Comparison of ENCODE assay signal across 30 mouse cellular contexts in genomic region chr4:94765217-94765616, GRCm38 (mm10). TPM values are rescaled to one million over a fixed set of nuclear protein-coding genes. Genes with fewer than 3 reads are reported as not detected.
DNase-seq lines count a peak whose midpoint lies in the region; ATAC-seq and TF ChIP-seq lines count a peak whose summit lies in the region.
"Had no signal": no experiment of that assay in that cellular context is flagged by ENCODE, and none has a peak within 500 bp of the region (broad histone marks: within the 10 kb centered on the region; RNA-seq: fewer than 3 reads in every experiment).

No protein-coding gene starts in this region.

- no peak overlapping the region for H3K27ac ChIP-seq in intestine, embryonic 14.5 days (ENCODE audit: low read depth)
- no peak overlapping the region for H3K27ac ChIP-seq in intestine, postnatal 0 days (ENCODE audit: low read depth, low read length)
- H3K27ac ChIP-seq: embryonic facial prominence, embryonic 15.5 days; forebrain, embryonic 15.5 days; gastrocnemius, adult 2 months; limb, embryonic 13.5 days; neural tube, embryonic 12.5 days had no signal

- H3K9ac ChIP-seq in intestine, embryonic 14.5 days (ENCODE audit: low read length), result no peak overlapping the region
- H3K9ac ChIP-seq in intestine, postnatal 0 days (ENCODE audit: low read depth, low read length), result no peak overlapping the region
- H3K9ac ChIP-seq: embryonic facial prominence, embryonic 15.5 days; forebrain, embryonic 15.5 days; limb, embryonic 13.5 days; neural tube, embryonic 12.5 days had no signal

- no peak for TF ChIP-seq CTCF in intestine, postnatal 0 days (IDR thresholded peaks at IDR 0.05; ENCODE audit: low read depth)

- DNase-seq in intestine, embryonic 14.5 days (ENCODE audit: low spot score), result peak; percentile 12
- DNase-seq in embryo, embryonic 10.5 days (ENCODE audit: low spot score), result peak; percentile 50
- DNase-seq in forelimb bud, embryonic 11.5 days (ENCODE audit: low read depth, low spot score), result peak; percentile 69
- DNase-seq in adrenal gland, postnatal 36 days, result no peak
- DNase-seq in kidney, postnatal 36 days, result no peak
- DNase-seq: adrenal gland, postnatal 14 days; cerebellum, adult 2 months; cerebellum, postnatal 14 days; gastrocnemius, adult 2 months; heart, postnatal 14 days; kidney, adult 9 months; kidney, postnatal 10 days; layer of hippocampus, adult 9-11 months; lung, postnatal 4 days; midbrain, embryonic 14.5 days; right cerebral cortex, postnatal 4 days; thymus, adult 2 months; thymus, postnatal 4 days had no signal

- H3K36me3 ChIP-seq in intestine, embryonic 14.5 days (ENCODE audit: control insufficient read depth, insufficient read depth, low read length), result no peaks in the 10 kb centered on the region
- H3K36me3 ChIP-seq in intestine, postnatal 0 days (ENCODE audit: control insufficient read depth, insufficient read depth), result no peaks in the 10 kb centered on the region
- H3K36me3 ChIP-seq: embryonic facial prominence, embryonic 15.5 days; forebrain, embryonic 15.5 days; limb, embryonic 13.5 days; neural tube, embryonic 12.5 days had no signal

- no peak overlapping the region for H3K4me3 ChIP-seq in intestine, embryonic 14.5 days (ENCODE audit: low read depth, low read length)
- no peak overlapping the region for H3K4me3 ChIP-seq in intestine, postnatal 0 days (ENCODE audit: low read depth, low read length)
- H3K4me3 ChIP-seq: embryonic facial prominence, embryonic 15.5 days; forebrain, embryonic 15.5 days; gastrocnemius, adult 2 months; limb, embryonic 13.5 days; megakaryocyte, embryonic 14.5 days; myocyte; neural tube, embryonic 12.5 days had no signal

- no peaks in the 10 kb centered on the region for H3K27me3 ChIP-seq in intestine, embryonic 14.5 days (replicated peaks; ENCODE audit: control insufficient read depth, insufficient read depth, low read length)
- H3K27me3 ChIP-seq in intestine, postnatal 0 days (replicated peaks; ENCODE audit: control insufficient read depth, insufficient read depth, low read length), result no peaks in the 10 kb centered on the region
- H3K27me3 ChIP-seq: embryonic facial prominence, embryonic 15.5 days; forebrain, embryonic 15.5 days; limb, embryonic 13.5 days; megakaryocyte, embryonic 14.5 days; neural tube, embryonic 12.5 days had no signal

- H3K4me1 ChIP-seq in intestine, embryonic 14.5 days (replicated peaks; ENCODE audit: control insufficient read depth, insufficient read depth, low read length), result no peaks in the 10 kb centered on the region
- no peaks in the 10 kb centered on the region for H3K4me1 ChIP-seq in intestine, postnatal 0 days (replicated peaks; ENCODE audit: control insufficient read depth, insufficient read depth, low read length)
- H3K4me1 ChIP-seq: embryonic facial prominence, embryonic 15.5 days; forebrain, embryonic 15.5 days; neural tube, embryonic 12.5 days had no signal

- no peak overlapping the region for H3K4me2 ChIP-seq in intestine, embryonic 14.5 days (ENCODE audit: low read length)
- H3K4me2 ChIP-seq in intestine, postnatal 0 days (replicated peaks; ENCODE audit: low read depth), result no peak overlapping the region
- H3K4me2 ChIP-seq: embryonic facial prominence, embryonic 15.5 days; forebrain, embryonic 15.5 days; limb, embryonic 13.5 days; liver, embryonic 11.5 days; neural tube, embryonic 12.5 days had no signal

- ATAC-seq in intestine, embryonic 14.5 days (replicated peaks; ENCODE audit: low FRiP score, low TSS enrichment, low read depth), result no peak
- ATAC-seq in intestine, postnatal 0 days, result no peak
- no peak for ATAC-seq in erythroid progenitor cell, adult 5-6 weeks (replicated peaks; ENCODE audit: low FRiP score, poor library complexity, severe bottlenecking)
- ATAC-seq: CD4-positive, CD25-positive, alpha-beta regulatory T cell, adult 4 months; forebrain, embryonic 15.5 days; hindbrain, embryonic 16.5 days; intestine, embryonic 16.5 days had no signal

- no peaks in the 10 kb centered on the region for H3K9me3 ChIP-seq in intestine, embryonic 14.5 days (ENCODE audit: control insufficient read depth, low read length)
- H3K9me3 ChIP-seq in intestine, postnatal 0 days (ENCODE audit: control insufficient read depth), result no peaks in the 10 kb centered on the region
- H3K9me3 ChIP-seq: embryonic facial prominence, embryonic 15.5 days; forebrain, embryonic 15.5 days; limb, embryonic 13.5 days; megakaryocyte, embryonic 14.5 days; neural tube, embryonic 12.5 days had no signal

RNA-seq across cellular contexts. Expression of gene Tek, which starts 26.1 kb away (rescaled TPM):
- 12.1 and 13.7 TPM in 2 replicates for polyA plus RNA-seq in intestine, embryonic 14.5 days (2014; fragmentation: Nextera tagmentation; extraction: Ambion mirVana)
- 6.1 and 6.3 TPM in 2 replicates for polyA plus RNA-seq in intestine, postnatal 0 days (2015; fragmentation: Nextera tagmentation; extraction: Ambion mirVana)
- not detected in 2 replicates for total RNA-seq in erythroid progenitor cell, adult 5-6 weeks (2015; ENCODE audit: low replicate concordance)
- 0.64 TPM in 1 of 2 replicates, not detected in the other for total RNA-seq in erythroid progenitor cell, adult 5-6 weeks (2017; ENCODE audit: low replicate concordance)
- 10 to 100 TPM; 41.3 to 62.6 TPM for total RNA-seq in adrenal gland, postnatal 36 days (2021)
- polyA plus RNA-seq: CD4-positive, CD25-positive, alpha-beta regulatory T cell, adult 4 months had no signal

Comparison
In these comparisons a context has a peak if more than half of its experiments do, and no peak if none do; other contexts are left out.
1. DNase-seq: peak in intestine, embryonic 14.5 days (single experiment), embryo, embryonic 10.5 days (single experiment) and forelimb bud, embryonic 11.5 days (single experiment); none in adrenal gland, postnatal 36 days (0 of 2) and kidney, postnatal 36 days (0 of 2).
2. RNA of gene Tek, which starts 26.1 kb away (total RNA-seq): 41.3 to 62.6 TPM in adrenal gland, postnatal 36 days; 0.64 TPM in erythroid progenitor cell, adult 5-6 weeks; every median in the first group is over 10 times any median in the second.